Mouse (Mus musculus) neural tube, embryonic 11.5 days (tissue): Measurements from ENCODE around the gene Slc1a2. TPM values are rescaled to one million over a fixed set of nuclear protein-coding genes. Genes with fewer than 3 reads are reported as not detected.

Source experiments
- ATAC-seq: fragments of 200-750 bp; cut with Nextera tagmentation; 2 replicates; pipeline ENCODE4 v1.8.0; 2017; ENCODE audit warnings: moderate number of reproducible peaks, mild to moderate bottlenecking, moderate TSS enrichment, moderate library complexity; ENCODE audit not compliant: insufficient read depth, low FRiP score, low TSS enrichment
- DNase-seq: peaks from one replicate; pipeline ENCODE4 v3.0.0-alpha.2; 2015; ENCODE audit warnings: low spot score
- H3K27ac ChIP-seq: fragments of 300-500 bp; sonication (generic); 2 replicates; pipeline ENCODE4 v1.5.1; 2014; ENCODE audit warnings: low read depth, mild to moderate bottlenecking, low read length
- H3K27me3 ChIP-seq: fragments of 300-500 bp; sonication (generic); 2 replicates; pipeline ENCODE4 v1.6.1; 2014; ENCODE audit warnings: mild to moderate bottlenecking, low read length, mixed read lengths; ENCODE audit not compliant: control insufficient read depth, insufficient read depth
- H3K36me3 ChIP-seq: fragments of 300-500 bp; sonication (generic); 2 replicates; pipeline ENCODE4 v1.6.1; 2014; ENCODE audit warnings: mild to moderate bottlenecking, low read length, moderate library complexity, mixed read lengths; ENCODE audit not compliant: control insufficient read depth, insufficient read depth
- H3K4me1 ChIP-seq: fragments of 300-500 bp; sonication (generic); 2 replicates; pipeline ENCODE4 v1.6.1; 2014; ENCODE audit warnings: low read length, mixed read lengths; ENCODE audit not compliant: control insufficient read depth, insufficient read depth
- H3K4me2 ChIP-seq: fragments of 300-500 bp; sonication (generic); 2 replicates; pipeline ENCODE4 v1.6.1; 2014; ENCODE audit warnings: low read depth, mild to moderate bottlenecking, moderate library complexity
- H3K4me3 ChIP-seq: fragments of 300-500 bp; sonication (generic); 2 replicates; pipeline ENCODE4 v1.5.1; 2014; ENCODE audit warnings: low read depth, low read length
- H3K9ac ChIP-seq: fragments of 300-500 bp; sonication (generic); 2 replicates; pipeline ENCODE4 v1.6.1; 2014; ENCODE audit warnings: mild to moderate bottlenecking, low read length
- H3K9me3 ChIP-seq: fragments of 300-500 bp; sonication (generic); 2 replicates; pipeline ENCODE4 v1.6.1; 2016; ENCODE audit warnings: low read length; ENCODE audit not compliant: control insufficient read depth
- WGBS: fragments of 180-500 bp; shearing (Covaris S2); extraction: QIAGEN DNeasy Blood & Tissue Kit; methylation state at CpG from one replicate; pipeline ENCODE4 v1.1.7; 2014; 5-methylcytosine and 5-hydroxymethylcytosine counted together
- polyA plus RNA-seq: library from polyadenylated mRNA; unstranded; fragments of >200 nt; fragmentation: Nextera tagmentation; extraction: Ambion mirVana; gene quantifications from 2 replicates; pipeline ENCODE4 v1.2.1, GENCODE M21; 2014

The Slc1a2 gene
- polyA plus RNA-seq, 1 experiment from 2014 or later: 12.9 TPM

- no peak for ATAC-seq
Measured at GRCm38 (mm10) chr2:102751846-102752245, 93.4 kb downstream of the Slc1a2 start.

DNA sequence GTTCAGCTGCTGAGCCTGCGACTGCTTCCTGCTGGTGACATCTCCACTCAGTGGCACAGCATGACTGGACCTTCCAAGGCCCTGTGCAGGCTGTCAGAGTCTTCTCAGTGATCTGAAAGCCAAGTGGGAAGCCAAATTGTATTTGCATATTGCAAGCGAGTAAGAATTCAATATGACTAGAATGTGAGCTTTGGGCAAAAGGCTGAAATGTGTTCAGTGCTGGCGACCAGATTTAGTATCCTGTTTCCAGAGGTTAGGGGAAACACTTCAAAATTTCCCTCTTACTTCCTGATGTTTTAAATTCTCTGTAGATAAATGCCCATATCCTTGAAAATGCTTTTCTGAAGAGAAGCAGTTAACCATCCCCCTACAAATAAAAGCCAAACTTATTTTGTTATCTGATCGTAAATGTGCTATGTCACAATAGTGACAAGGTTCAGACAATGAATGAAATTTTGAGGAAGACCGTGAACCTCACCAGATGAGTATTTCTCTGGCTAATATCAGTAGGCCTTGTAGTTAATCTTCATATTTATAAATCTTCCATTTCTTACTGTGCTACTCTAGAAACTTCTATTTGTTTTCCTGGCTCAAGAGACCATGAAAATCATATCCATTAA, 98.9 kb downstream of the Slc1a2 start:
- Histone ChIP-seq H3K4me3 (no peak overlapping the region), H3K9me3 (no peaks in the 10 kb centered on the region), H3K4me2 (no peak overlapping the region), H3K4me1 (no peaks in the 10 kb centered on the region), H3K27ac (no peak overlapping the region), H3K36me3 (no peaks in the 10 kb centered on the region), H3K27me3 (no peaks in the 10 kb centered on the region), H3K9ac (no peak overlapping the region)
- DNase-seq: no peak
- 89% methylated on average over 5 of the region's 5 CpGs for WGBS
- no peak for ATAC-seq

More at GRCm38 (mm10) chr2:102751846-102752245, 93.4 kb downstream of the Slc1a2 start:
- no peaks in the 10 kb centered on the region for H3K27me3 ChIP-seq
- WGBS: 67% methylated on average over 1 of the region's 1 CpGs
- no peaks in the 10 kb centered on the region for H3K4me1 ChIP-seq
- H3K9me3 ChIP-seq: no peaks in the 10 kb centered on the region
- H3K4me2 ChIP-seq: no peak overlapping the region
- H3K4me3 ChIP-seq: no peak overlapping the region
- DNase-seq: no peak
- no peak overlapping the region for H3K9ac ChIP-seq
- H3K27ac ChIP-seq: no peak overlapping the region
- no peaks in the 10 kb centered on the region for H3K36me3 ChIP-seq

DNA sequence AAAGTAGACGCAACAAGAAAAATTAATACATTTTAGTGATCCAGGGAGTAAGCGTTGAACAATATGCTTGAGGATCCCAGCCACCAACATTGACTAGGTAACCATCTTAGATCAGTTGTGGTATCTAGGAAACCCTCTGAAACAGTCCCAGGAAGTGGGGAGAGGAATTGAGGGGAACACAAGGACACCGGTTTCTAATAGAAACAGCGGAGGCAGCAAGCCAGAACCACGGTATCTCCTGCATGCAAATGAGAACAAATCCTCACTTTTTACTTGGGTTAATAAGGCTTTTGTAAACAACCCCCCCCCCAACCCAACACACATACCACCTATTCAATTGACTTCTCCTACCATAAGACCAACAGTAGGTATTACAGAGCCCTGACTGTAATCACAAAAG, 101.0 kb downstream of the Slc1a2 start:
- ATAC-seq: no peak
- no peak overlapping the region for H3K9ac ChIP-seq

DNA sequence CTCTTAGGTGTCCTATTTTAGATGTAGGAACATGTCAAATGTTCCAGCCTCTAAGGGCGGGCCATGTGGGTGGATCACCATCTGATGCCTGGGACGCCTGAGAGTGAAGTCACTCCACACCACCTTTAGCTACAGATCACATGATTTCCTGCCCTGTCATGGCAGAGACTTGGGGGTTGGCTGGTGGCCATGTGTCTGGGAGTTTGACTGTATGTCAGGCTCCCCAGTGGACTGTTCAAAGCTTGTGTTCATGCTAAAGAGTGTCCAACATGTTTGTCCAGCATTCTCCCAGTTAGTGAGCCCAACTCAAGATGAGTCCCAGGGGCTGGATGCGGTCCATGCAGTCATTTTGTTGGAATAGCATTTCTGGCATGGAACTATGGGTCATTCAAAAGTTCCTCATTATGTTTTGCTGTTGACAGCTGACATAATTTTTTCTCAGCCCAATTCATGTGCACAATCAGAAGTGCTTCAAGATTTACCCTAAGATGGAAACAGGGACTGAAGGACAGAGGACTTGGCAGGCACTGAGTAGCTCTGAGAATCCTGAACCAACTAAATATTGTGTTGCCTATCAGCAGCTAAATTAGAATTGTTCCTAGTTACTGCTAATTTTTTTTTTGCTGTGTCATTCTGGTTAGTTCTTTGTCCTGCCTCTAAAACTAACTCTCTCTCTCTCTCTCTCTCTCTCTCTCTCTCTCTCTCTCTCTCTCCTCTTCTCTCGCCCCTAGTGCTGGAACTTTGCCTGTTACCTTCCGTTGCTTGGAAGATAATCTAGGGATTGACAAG, 102.0 kb downstream of the Slc1a2 start:
- Histone ChIP-seq H3K4me2 (no peak overlapping the region), H3K9ac (no peak overlapping the region), H3K4me3 (no peak overlapping the region), H3K36me3 (no peaks in the 10 kb centered on the region), H3K9me3 (no peaks in the 10 kb centered on the region), H3K4me1 (no peaks in the 10 kb centered on the region), H3K27ac (no peak overlapping the region), H3K27me3 (no peaks in the 10 kb centered on the region)
- DNase-seq (no peak), ATAC-seq (no peak)
- WGBS: 83% methylated on average over 5 of the region's 5 CpGs

More for the DNA sequence above, 101.0 kb downstream of the Slc1a2 start:
- Histone ChIP-seq H3K27ac (no peak overlapping the region), H3K9me3 (no peaks in the 10 kb centered on the region), H3K36me3 (no peaks in the 10 kb centered on the region), H3K4me3 (no peak overlapping the region), H3K4me2 (no peak overlapping the region), H3K27me3 (no peaks in the 10 kb centered on the region), H3K4me1 (no peaks in the 10 kb centered on the region)
- no peak for DNase-seq
- WGBS: 97% methylated on average over 5 of the region's 5 CpGs

GRCm38 (mm10) chr2:102763176-102763575, 104.7 kb downstream of the Slc1a2 start:
- Histone ChIP-seq H3K4me1 (no peaks in the 10 kb centered on the region), H3K9me3 (no peaks in the 10 kb centered on the region), H3K9ac (no peak overlapping the region), H3K27me3 (no peaks in the 10 kb centered on the region), H3K36me3 (no peaks in the 10 kb centered on the region), H3K4me2 (no peak overlapping the region), H3K4me3 (no peak overlapping the region), H3K27ac (no peak overlapping the region)
- DNase-seq (no peak), ATAC-seq (no peak)
- 74% methylated on average over 3 of the region's 3 CpGs for WGBS

- no peak for DNase-seq
- Histone ChIP-seq H3K4me2 (no peak overlapping the region), H3K27me3 (no peaks in the 10 kb centered on the region), H3K27ac (no peak overlapping the region), H3K9me3 (no peaks in the 10 kb centered on the region), H3K4me1 (no peaks in the 10 kb centered on the region), H3K36me3 (no peaks in the 10 kb centered on the region), H3K9ac (no peak overlapping the region), H3K4me3 (no peak overlapping the region)
- ATAC-seq: no peak
- WGBS: 99% methylated on average over 2 of the region's 2 CpGs
Measured at GRCm38 (mm10) chr2:102763991-102764390, 105.5 kb downstream of the Slc1a2 start.

GRCm38 (mm10) chr2:102764602-102765374, 106.3 kb downstream of the Slc1a2 start:
- no peaks in the 10 kb centered on the region for H3K27me3 ChIP-seq
- no peak overlapping the region for H3K27ac ChIP-seq
- no peaks in the 10 kb centered on the region for H3K36me3 ChIP-seq
- no peaks in the 10 kb centered on the region for H3K4me1 ChIP-seq
- H3K4me2 ChIP-seq: no peak overlapping the region
- DNase-seq (no peak), ATAC-seq (no peak)
- WGBS: 83% methylated on average over 8 of the region's 8 CpGs
- H3K9ac ChIP-seq: no peak overlapping the region
- H3K4me3 ChIP-seq: no peak overlapping the region
- H3K9me3 ChIP-seq: no peaks in the 10 kb centered on the region

- H3K4me3 ChIP-seq: no peak overlapping the region
- H3K9ac ChIP-seq: no peak overlapping the region
- H3K27me3 ChIP-seq: no peaks in the 10 kb centered on the region
- no peak overlapping the region for H3K27ac ChIP-seq
- H3K4me1 ChIP-seq: no peaks in the 10 kb centered on the region
- ATAC-seq (no peak), DNase-seq (no peak)
- 77% methylated on average over 3 of the region's 3 CpGs for WGBS
- H3K36me3 ChIP-seq: no peaks in the 10 kb centered on the region
- H3K4me2 ChIP-seq: no peak overlapping the region
- no peaks in the 10 kb centered on the region for H3K9me3 ChIP-seq
Measured at GRCm38 (mm10) chr2:102768267-102768666, 109.8 kb downstream of the Slc1a2 start.
